Mouse (Mus musculus): Measurements from ENCODE around the gene Gpam. TPM values are rescaled to one million over a fixed set of nuclear protein-coding genes. Genes with fewer than 3 reads are reported as not detected.

The Gpam gene
- total and polyA plus RNA-seq, 2 experiments from 2014 or later: 20.9 to 84.2 TPM

DNA sequence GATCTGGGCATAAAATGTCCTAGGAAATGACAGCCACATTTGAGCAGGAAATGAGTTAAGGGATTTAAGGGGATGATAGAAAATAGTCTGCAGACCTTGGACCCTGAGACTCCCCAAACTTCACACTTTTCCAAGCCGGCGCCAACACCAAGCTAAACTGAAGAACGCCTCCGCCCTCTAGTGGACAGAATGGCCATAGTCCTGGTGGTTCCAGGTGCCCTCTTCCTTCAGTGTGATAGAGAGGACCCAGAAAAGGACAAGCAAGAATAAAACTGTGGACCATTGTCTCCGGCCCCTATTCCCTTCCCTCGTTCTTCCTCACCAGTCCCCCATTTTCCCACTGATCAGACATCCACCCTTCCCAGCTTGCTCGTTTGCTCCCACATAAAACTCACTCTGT lies 66.1 kb downstream of the Gpam start:
- Histone ChIP-seq H3K36me3 (ENCODE audit: insufficient read depth, low read length) (no peaks in the 10 kb centered on the region), H3K27ac (no peak overlapping the region), H3K4me3 (ENCODE audit: low read length) (peak overlapping the region; percentile 25), H3K4me1 (ENCODE audit: insufficient read depth, low read length) (no peaks in the 10 kb centered on the region; the same call in 1 of the 2 replicates), H3K4me2 (ENCODE audit: low read depth, low read length) (peak overlapping the region; percentile 72), H3K9ac (replicated peaks; ENCODE audit: low read length) (peak overlapping the region; percentile 30; the same call in 1 of the 2 replicates), H3K9me3 (ENCODE audit: low read length) (no peaks in the 10 kb centered on the region), H3K27me3 (ENCODE audit: insufficient read depth, low read length) (no peaks in the 10 kb centered on the region)
- DNase-seq (ENCODE audit: low spot score): peak; percentile 93
- under 1% methylated on average over 7 of the region's 7 CpGs for WGBS
- peak; percentile 44 for ATAC-seq
- peak; percentile 96 for TF ChIP-seq CTCF (IDR thresholded peaks at IDR 0.05; ENCODE audit: low read depth)

DNA sequence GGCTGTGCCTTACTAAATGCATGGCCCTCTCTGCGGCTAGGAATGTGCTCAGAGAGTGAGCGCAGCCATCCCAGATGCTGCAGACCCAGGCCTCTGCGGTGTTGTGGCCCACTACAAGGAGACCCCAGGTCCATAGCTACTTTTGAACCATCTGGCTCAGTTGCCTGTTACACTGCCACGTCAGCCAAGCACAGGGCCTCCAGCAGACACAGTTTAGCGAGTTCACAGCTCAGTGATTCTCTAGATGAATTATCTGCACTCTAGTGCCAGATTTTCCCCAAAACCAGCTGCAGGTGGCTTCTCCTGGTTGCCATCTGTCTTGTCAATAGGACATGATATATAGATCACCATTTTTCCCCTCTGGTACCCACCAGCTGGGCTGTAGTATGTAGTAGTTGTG lies 69.6 kb downstream of the Gpam start:
- no peaks in the 10 kb centered on the region for H3K27me3 ChIP-seq (ENCODE audit: insufficient read depth, low read length)
- TF ChIP-seq CTCF (IDR thresholded peaks at IDR 0.05; ENCODE audit: low read depth): no peak
- no peak overlapping the region for H3K27ac ChIP-seq
- WGBS: 56% methylated on average over 5 of the region's 5 CpGs
- ATAC-seq: peak; percentile 30; the same call in 1 of the 2 replicates
- DNase-seq (ENCODE audit: low spot score): peak; percentile 52
- no peak overlapping the region for H3K4me3 ChIP-seq (ENCODE audit: low read length)
- no peaks in the 10 kb centered on the region for H3K36me3 ChIP-seq (ENCODE audit: insufficient read depth, low read length)
- no peak overlapping the region for H3K4me2 ChIP-seq (ENCODE audit: low read depth, low read length)
- H3K9me3 ChIP-seq (ENCODE audit: low read length): no peaks in the 10 kb centered on the region
- no peaks in the 10 kb centered on the region; the same call in 1 of the 2 replicates for H3K4me1 ChIP-seq (ENCODE audit: insufficient read depth, low read length)
- no peak overlapping the region for H3K9ac ChIP-seq (replicated peaks; ENCODE audit: low read length)

DNA sequence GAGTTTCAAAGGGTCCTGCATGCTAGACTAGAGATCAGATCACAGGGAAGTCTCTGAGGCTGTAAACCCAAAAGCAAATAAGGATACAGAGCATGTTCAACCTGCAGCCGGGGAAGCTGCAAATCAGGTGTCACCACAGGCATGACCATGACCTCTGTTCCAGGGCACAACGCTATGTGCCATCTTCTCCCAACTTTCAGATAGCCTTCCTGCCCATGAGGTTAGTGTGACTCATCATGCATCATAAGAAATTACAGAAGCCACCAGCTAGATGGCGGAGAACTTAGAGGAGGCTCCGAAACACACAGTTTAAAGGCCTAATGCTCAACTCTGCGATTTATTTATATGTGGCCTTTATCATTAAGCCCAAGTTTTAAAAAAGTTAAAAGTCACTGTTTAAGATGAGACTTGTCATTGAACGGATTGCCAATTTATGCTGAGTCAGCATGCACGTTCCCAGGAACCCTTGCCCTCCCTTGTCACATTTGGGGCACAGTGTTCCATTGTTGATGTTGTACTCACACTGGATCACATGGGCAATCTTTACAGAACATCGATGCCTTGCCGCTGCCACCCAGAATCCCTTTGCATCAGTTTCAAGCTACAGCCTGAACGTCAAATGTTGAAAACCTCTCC lies 71.3 kb downstream of the Gpam start:
- no peaks in the 10 kb centered on the region for H3K27me3 ChIP-seq (ENCODE audit: insufficient read depth, low read length)
- H3K4me3 ChIP-seq (ENCODE audit: low read length): no peak overlapping the region
- H3K9me3 ChIP-seq (ENCODE audit: low read length): no peaks in the 10 kb centered on the region
- TF ChIP-seq CTCF (IDR thresholded peaks at IDR 0.05; ENCODE audit: low read depth): no peak
- H3K27ac ChIP-seq: no peak overlapping the region
- no peak for DNase-seq (ENCODE audit: low spot score)
- WGBS: 92% methylated on average over 10 of the region's 10 CpGs
- no peaks in the 10 kb centered on the region for H3K36me3 ChIP-seq (ENCODE audit: insufficient read depth, low read length)
- no peak overlapping the region for H3K9ac ChIP-seq (replicated peaks; ENCODE audit: low read length)
- no peak overlapping the region for H3K4me2 ChIP-seq (ENCODE audit: low read depth, low read length)
- ATAC-seq: no peak
- H3K4me1 ChIP-seq (ENCODE audit: insufficient read depth, low read length): no peaks in the 10 kb centered on the region

DNA sequence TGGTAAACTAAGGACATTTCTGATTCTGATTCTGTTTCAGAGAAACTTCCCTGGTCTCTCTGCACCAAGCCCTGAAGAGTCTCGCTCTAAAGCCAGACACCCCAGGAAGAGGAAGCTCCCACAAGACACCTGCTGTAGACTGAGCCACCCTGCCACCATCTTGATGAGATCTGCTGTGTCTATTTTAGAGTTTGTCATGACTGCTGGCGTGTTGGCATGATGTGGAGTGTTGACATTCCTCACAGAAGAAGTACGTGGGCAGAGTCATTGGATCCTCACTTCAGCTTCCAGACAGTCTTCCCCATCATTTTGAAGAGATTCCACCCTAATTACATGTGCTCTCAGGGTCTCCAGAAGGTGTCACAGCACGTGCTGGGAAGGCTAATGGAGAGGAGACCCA lies 73.9 kb downstream of the Gpam start:
- no peak for ATAC-seq
- DNase-seq (ENCODE audit: low spot score): no peak
- Histone ChIP-seq H3K9me3 (ENCODE audit: low read length) (no peaks in the 10 kb centered on the region), H3K4me3 (ENCODE audit: low read length) (no peak overlapping the region), H3K4me2 (ENCODE audit: low read depth, low read length) (no peak overlapping the region), H3K27ac (no peak overlapping the region), H3K9ac (replicated peaks; ENCODE audit: low read length) (no peak overlapping the region), H3K27me3 (ENCODE audit: insufficient read depth, low read length) (no peaks in the 10 kb centered on the region), H3K36me3 (ENCODE audit: insufficient read depth, low read length) (no peaks in the 10 kb centered on the region), H3K4me1 (ENCODE audit: insufficient read depth, low read length) (no peaks in the 10 kb centered on the region)
- TF ChIP-seq CTCF (IDR thresholded peaks at IDR 0.05; ENCODE audit: low read depth): no peak
- 77% methylated on average over 4 of the region's 4 CpGs for WGBS

DNA sequence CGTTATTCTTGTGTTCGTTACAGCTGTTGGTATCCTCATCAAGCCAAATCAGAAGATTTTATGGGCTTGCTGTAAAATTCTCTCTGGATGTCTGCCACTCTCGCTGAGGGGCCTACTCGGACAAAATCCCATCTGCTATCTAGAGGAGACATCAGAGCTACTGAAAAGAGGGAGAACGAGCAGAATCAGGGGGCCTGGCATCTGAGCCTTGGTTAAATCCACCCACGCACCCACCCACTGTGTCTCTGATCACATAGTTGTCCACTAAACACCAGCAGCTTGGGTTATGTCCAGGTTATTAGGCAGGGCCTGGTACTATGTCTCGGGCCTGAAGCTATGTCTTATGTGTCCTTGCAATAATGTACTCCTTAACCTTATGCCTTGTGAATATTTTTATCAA lies 89.6 kb downstream of the Gpam start:
- ATAC-seq: no peak
- no peak overlapping the region for H3K4me3 ChIP-seq (ENCODE audit: low read length)
- no peak overlapping the region for H3K9ac ChIP-seq (replicated peaks; ENCODE audit: low read length)
- H3K4me1 ChIP-seq (ENCODE audit: insufficient read depth, low read length): no peaks in the 10 kb centered on the region
- DNase-seq (ENCODE audit: low spot score): no peak
- TF ChIP-seq CTCF (IDR thresholded peaks at IDR 0.05; ENCODE audit: low read depth): no peak
- H3K27ac ChIP-seq: no peak overlapping the region
- no peaks in the 10 kb centered on the region for H3K9me3 ChIP-seq (ENCODE audit: low read length)
- no peaks in the 10 kb centered on the region for H3K27me3 ChIP-seq (ENCODE audit: insufficient read depth, low read length)
- 71% methylated on average over 7 of the region's 7 CpGs for whole genome bisulfite sequencing
- H3K4me2 ChIP-seq (ENCODE audit: low read depth, low read length): no peak overlapping the region
- no peaks in the 10 kb centered on the region for H3K36me3 ChIP-seq (ENCODE audit: insufficient read depth, low read length)

DNA sequence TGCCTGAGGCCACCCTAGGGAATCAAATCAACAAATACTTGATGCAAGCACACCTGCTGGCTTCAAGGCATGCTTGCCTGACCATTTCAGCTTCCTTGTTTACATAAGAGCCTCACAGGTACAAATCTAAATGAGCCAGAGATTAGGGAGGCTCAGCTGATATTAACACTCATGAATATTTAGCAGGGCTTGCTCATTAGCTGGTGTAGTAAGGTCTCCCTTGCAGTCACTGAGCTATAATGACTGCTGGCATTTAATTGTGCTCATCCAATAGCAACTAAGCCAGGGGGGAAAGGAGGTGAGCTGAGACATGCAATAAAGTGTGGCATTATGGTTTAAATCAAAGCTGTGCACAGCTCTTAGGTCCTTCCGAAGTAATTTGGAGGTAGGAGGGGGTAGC lies 108.2 kb downstream of the Gpam start:
- TF ChIP-seq CTCF (IDR thresholded peaks at IDR 0.05; ENCODE audit: low read depth): no peak
- DNase-seq (ENCODE audit: low spot score) (peak; percentile 13), ATAC-seq (no peak)
- Histone ChIP-seq H3K27me3 (ENCODE audit: insufficient read depth, low read length) (no peaks in the 10 kb centered on the region), H3K4me3 (ENCODE audit: low read length) (no peak overlapping the region), H3K36me3 (ENCODE audit: insufficient read depth, low read length) (no peaks in the 10 kb centered on the region), H3K4me1 (ENCODE audit: insufficient read depth, low read length) (no peaks in the 10 kb centered on the region), H3K27ac (no peak overlapping the region), H3K9ac (replicated peaks; ENCODE audit: low read length) (no peak overlapping the region), H3K4me2 (ENCODE audit: low read depth, low read length) (no peak overlapping the region), H3K9me3 (ENCODE audit: low read length) (no peaks in the 10 kb centered on the region; the same call in 1 of the 2 replicates)
- 50% methylated on average over 1 of the region's 1 CpGs for WGBS

Other genes starting within 250 kb of the Gpam start
- gene Tectb, start 53.5 kb upstream of the Gpam start, total RNA-seq (2014; rRNA removed): 0.10 TPM in 1 of 2 replicates, not detected in the other
- 0.10 and 0.13 TPM in 2 replicates for gene Tectb, start 53.5 kb upstream of the Gpam start, polyA plus RNA-seq (2015; fragmentation: Nextera tagmentation; extraction: Ambion mirVana)
- gene Gucy2g, start 114.0 kb upstream of the Gpam start, total RNA-seq (2014; rRNA removed): not detected in 2 replicates
- 0.09 and 0.10 TPM in 2 replicates for gene Gucy2g, start 114.0 kb upstream of the Gpam start, polyA plus RNA-seq (2015; fragmentation: Nextera tagmentation; extraction: Ambion mirVana)
- 12.3 and 13.2 TPM in 2 replicates for gene Acsl5, start 124.7 kb upstream of the Gpam start, total RNA-seq (2014; rRNA removed)
- 15.6 and 19.1 TPM in 2 replicates for gene Acsl5, start 124.7 kb upstream of the Gpam start, polyA plus RNA-seq (2015; fragmentation: Nextera tagmentation; extraction: Ambion mirVana)
- gene Zdhhc6, start 188.8 kb upstream of the Gpam start, total RNA-seq (2014; rRNA removed): 31.6 and 38.3 TPM in 2 replicates
- 56.8 and 58.5 TPM in 2 replicates for gene Zdhhc6, start 188.8 kb upstream of the Gpam start, polyA plus RNA-seq (2015; fragmentation: Nextera tagmentation; extraction: Ambion mirVana)
- gene Vti1a, start 189.1 kb upstream of the Gpam start, total RNA-seq (2014; rRNA removed): 37.6 and 43.1 TPM in 2 replicates
- 25.7 and 28.2 TPM in 2 replicates for gene Vti1a, start 189.1 kb upstream of the Gpam start, polyA plus RNA-seq (2015; fragmentation: Nextera tagmentation; extraction: Ambion mirVana)